Comparison of ENCODE assay signal across 11 mouse cellular contexts in genomic region chr4:83725136-83725535, GRCm38 (mm10).
DNase-seq lines count a peak whose midpoint lies in the region; ATAC-seq and TF ChIP-seq lines count a peak whose summit lies in the region.
"Had no signal": no experiment of that assay in that cellular context is flagged by ENCODE, and none has a peak within 500 bp of the region (broad histone marks: within the 10 kb centered on the region; RNA-seq: fewer than 3 reads in every experiment).

No protein-coding gene starts in this region.

- H3K4me2 ChIP-seq in heart, postnatal 0 days (ENCODE audit: low read depth, low read length): no peak overlapping the region
- H3K4me2 ChIP-seq in heart, embryonic 11.5 days: no peak overlapping the region
- no peak overlapping the region for H3K4me2 ChIP-seq in lung, postnatal 0 days (replicated peaks; ENCODE audit: low read depth, low read length)

- no peaks in the 10 kb centered on the region for H3K36me3 ChIP-seq in heart, postnatal 0 days (replicated peaks; ENCODE audit: control insufficient read depth, insufficient read depth, low read length)
- no peaks in the 10 kb centered on the region for H3K36me3 ChIP-seq in heart, embryonic 11.5 days (ENCODE audit: control insufficient read depth, insufficient read depth, low read length)
- no peaks in the 10 kb centered on the region for H3K36me3 ChIP-seq in lung, postnatal 0 days (ENCODE audit: insufficient read depth, low read length)
- H3K36me3 ChIP-seq: heart, embryonic 10.5 days had no signal

- no peak overlapping the region for H3K27ac ChIP-seq in heart, postnatal 0 days (ENCODE audit: low read depth)
- H3K27ac ChIP-seq in heart, embryonic 11.5 days (ENCODE audit: low read depth, low read length): no peak overlapping the region
- no peak overlapping the region for H3K27ac ChIP-seq in lung, postnatal 0 days (ENCODE audit: low read length)
- H3K27ac ChIP-seq: heart, embryonic 10.5 days had no signal

- H3K27me3 ChIP-seq in heart, postnatal 0 days (ENCODE audit: control insufficient read depth, insufficient read depth, low read length): no peaks in the 10 kb centered on the region
- H3K27me3 ChIP-seq in heart, embryonic 11.5 days (ENCODE audit: control insufficient read depth, insufficient read depth, low read length): no peaks in the 10 kb centered on the region
- no peaks in the 10 kb centered on the region for H3K27me3 ChIP-seq in lung, postnatal 0 days (replicated peaks; ENCODE audit: insufficient read depth, low read length)

- H3K4me1 ChIP-seq in heart, postnatal 0 days (ENCODE audit: control insufficient read depth, insufficient read depth): no peaks in the 10 kb centered on the region
- H3K4me1 ChIP-seq in heart, embryonic 11.5 days (ENCODE audit: control insufficient read depth, insufficient read depth, low read length): no peaks in the 10 kb centered on the region
- H3K4me1 ChIP-seq in lung, postnatal 0 days (ENCODE audit: insufficient read depth, low read depth, low read length): no peaks in the 10 kb centered on the region
- H3K4me1 ChIP-seq: heart, embryonic 10.5 days had no signal

- TF ChIP-seq CTCF in heart, postnatal 0 days (IDR thresholded peaks at IDR 0.05; ENCODE audit: low read depth): peak; percentile 35; the same call in 1 of the 2 replicates
- TF ChIP-seq CTCF in lung, postnatal 0 days (IDR thresholded peaks at IDR 0.05): peak; percentile 52

- TF ChIP-seq EP300 in heart, postnatal 0 days (IDR thresholded peaks at IDR 0.05; ENCODE audit: low read depth): no peak
- TF ChIP-seq EP300 in lung, postnatal 0 days (IDR thresholded peaks at IDR 0.05): no peak

- no peaks in the 10 kb centered on the region for H3K9me3 ChIP-seq in heart, postnatal 0 days (replicated peaks; ENCODE audit: control insufficient read depth, low read length)
- H3K9me3 ChIP-seq in heart, embryonic 11.5 days (replicated peaks; ENCODE audit: control insufficient read depth, low read length): no peaks in the 10 kb centered on the region
- H3K9me3 ChIP-seq in lung, postnatal 0 days (ENCODE audit: low read length): no peaks in the 10 kb centered on the region
- H3K9me3 ChIP-seq: heart, embryonic 10.5 days had no signal

- DNase-seq in heart, postnatal 0 days (ENCODE audit: low spot score): no peak
- DNase-seq in lung, postnatal 0 days (ENCODE audit: low spot score): no peak
- DNase-seq in lung, postnatal 14 days: no peak
- peak; percentile 72 for DNase-seq in NIH3T3 (ENCODE audit: low read depth)
- DNase-seq in kidney, postnatal 36 days: peak; percentile 4 to 57
- DNase-seq in gastrocnemius, adult 8-10 months (ENCODE audit: low spot score in 2 of 2): no peak
- DNase-seq: lung, adult 2 months; thymus, adult 18-20 months had no signal

- H3K9ac ChIP-seq in heart, postnatal 0 days (replicated peaks; ENCODE audit: low read depth, low read length): no peak overlapping the region
- H3K9ac ChIP-seq in heart, embryonic 11.5 days (ENCODE audit: low read depth, low read length): no peak overlapping the region
- H3K9ac ChIP-seq in lung, postnatal 0 days (replicated peaks; ENCODE audit: low read depth): no peak overlapping the region

- no peak for ATAC-seq in heart, postnatal 0 days (ENCODE audit: insufficient read depth, low read depth)
- no peak for ATAC-seq in heart, embryonic 11.5 days (replicated peaks; ENCODE audit: insufficient number of reproducible peaks, low FRiP score, low TSS enrichment)
- ATAC-seq in lung, postnatal 0 days: no peak
- no peak for ATAC-seq in megakaryocyte-erythroid progenitor cell, adult 5-6 weeks (replicated peaks; ENCODE audit: low FRiP score, low TSS enrichment, poor library complexity, severe bottlenecking)

- 14% methylated on average over 2 of the region's 2 CpGs for WGBS in heart, postnatal 0 days
- 6% methylated on average over 2 of the region's 2 CpGs for WGBS in heart, embryonic 11.5 days (ENCODE audit: insufficient replicate concordance)
- WGBS in lung, postnatal 0 days: 3% methylated on average over 2 of the region's 2 CpGs

- H3K4me3 ChIP-seq in heart, postnatal 0 days (ENCODE audit: low read depth, low read length): no peak overlapping the region
- H3K4me3 ChIP-seq in heart, embryonic 11.5 days (ENCODE audit: low read depth, low read length): no peak overlapping the region
- H3K4me3 ChIP-seq in lung, postnatal 0 days (ENCODE audit: low read depth, low read length): no peak overlapping the region
- H3K4me3 ChIP-seq: heart, embryonic 10.5 days had no signal

Comparison
In these comparisons a context has a peak if more than half of its experiments do, and no peak if none do; other contexts are left out.
1. DNase-seq: peak in NIH3T3 (single experiment) and kidney, postnatal 36 days (2 of 2); none in heart, postnatal 0 days (single experiment), lung, postnatal 0 days (single experiment), lung, postnatal 14 days (single experiment) and gastrocnemius, adult 8-10 months (0 of 2).